In genomic region chr5:139824531-139824930, GRCm38 (mm10) we compare ENCODE assay signal across 22 mouse cellular contexts. TPM values are rescaled to one million over a fixed set of nuclear protein-coding genes. Genes with fewer than 3 reads are reported as not detected.
"Had no signal": no experiment of that assay in that cellular context is flagged by ENCODE, and none has a peak within 500 bp of the region (broad histone marks: within the 10 kb centered on the region; RNA-seq: fewer than 3 reads in every experiment).

No protein-coding gene starts in this region.

- H3K27me3 ChIP-seq: limb, embryonic 12.5 days; neural tube, embryonic 15.5 days had no signal

- H3K4me2 ChIP-seq: midbrain, embryonic 11.5 days had no signal

- H3K4me3 ChIP-seq: myocyte had no signal

- ATAC-seq: lung, postnatal 0 days had no signal

- H3K9me3 ChIP-seq: limb, embryonic 12.5 days; neural tube, embryonic 15.5 days had no signal

- DNase-seq: kidney, adult 11 months; kidney, adult 9 months; kidney, postnatal 36 days; layer of hippocampus, adult 9-11 months; layer of hippocampus, postnatal 36 days; lung, adult 2 months; lung, postnatal 36 days; right cerebral cortex, adult 18-20 months; right cerebral cortex, postnatal 25 days; thymus, postnatal 4 days had no signal

- H3K27ac ChIP-seq: kidney, postnatal 0 days; limb, embryonic 12.5 days; neural tube, embryonic 15.5 days; stomach, postnatal 0 days had no signal

- H3K9ac ChIP-seq: limb, embryonic 12.5 days; neural tube, embryonic 15.5 days had no signal

RNA-seq across cellular contexts. Expression of gene Gm26938, which starts 1.7 kb away (rescaled TPM):
- total RNA-seq: layer of hippocampus, adult 18-20 months; layer of hippocampus, postnatal 36 days; left cerebral cortex, adult 8-10 months; left cerebral cortex, postnatal 25 days; liver, adult 2 months; megakaryocyte progenitor cell, adult 5-6 weeks had no signal
- polyA plus RNA-seq: kidney, postnatal 0 days; liver, adult 2 months; lung, adult 2 months; lung, postnatal 0 days; midbrain, embryonic 11.5 days; myocyte; neural tube, embryonic 15.5 days; stomach, postnatal 0 days had no signal

RNA-seq across cellular contexts. Expression of gene Tmem184a, which starts 4.8 kb away (rescaled TPM):
- total RNA-seq: megakaryocyte progenitor cell, adult 5-6 weeks had no signal
